Mouse (Mus musculus): ENCODE measurements around the gene Ankrd28.

DNA sequence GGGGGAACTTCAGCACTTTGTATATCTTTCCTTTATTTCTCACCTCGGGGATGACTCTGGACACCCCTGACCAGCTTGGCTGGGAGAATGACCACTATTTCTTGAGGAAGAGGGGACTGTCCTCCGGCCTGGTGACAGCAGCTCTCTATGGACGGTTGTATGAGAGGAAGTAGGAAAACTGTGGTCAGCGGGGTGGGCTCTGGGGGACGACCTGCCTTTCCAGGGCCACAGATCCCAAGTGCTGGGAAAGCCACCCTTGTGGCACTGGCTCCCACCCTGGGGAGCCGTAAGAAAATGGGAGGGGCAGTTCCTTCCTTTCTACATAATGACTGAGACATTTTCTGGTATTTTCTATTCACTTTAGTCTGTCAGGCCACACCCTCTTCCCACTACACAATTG, 162.7 kb downstream of the Ankrd28 start:
- TF ChIP-seq CTCF (IDR thresholded peaks at IDR 0.05; ENCODE audit: low read depth) = no peak
- TF ChIP-seq EP300 (optimal IDR thresholded peaks at IDR 0.05) = no peak
